Mouse (Mus musculus) C2C12 (cell line): ENCODE data around the gene Capn11.
A peak's percentile ranks its signal among the peaks of the same experiment; 100 is the strongest.

ENCODE experiments used
- CEBPB ChIP-seq: IDR thresholded peaks from one replicate; pipeline ENCODE4 v1.6.1; 2011; ENCODE audit warnings: low read depth, mild to moderate bottlenecking, control low read depth, moderate library complexity
- CTCF ChIP-seq: IDR thresholded peaks from one replicate; pipeline ENCODE4 v1.5.1; 2011; ENCODE audit not compliant: control insufficient read depth, insufficient read depth, insufficient read length
- FOSL1 ChIP-seq: IDR thresholded peaks from one replicate; pipeline ENCODE4 v1.8.0; 2011; ENCODE audit warnings: mild to moderate bottlenecking, low read length; ENCODE audit not compliant: poor library complexity, insufficient read depth, severe bottlenecking
- MAX ChIP-seq: IDR thresholded peaks from one replicate; pipeline ENCODE4 v1.6.1; 2011; ENCODE audit warnings: mild to moderate bottlenecking, control low read depth
- MYOG ChIP-seq: IDR thresholded peaks from one replicate; pipeline ENCODE4 v1.6.1; 2011; ENCODE audit not compliant: control insufficient read depth, insufficient read length; ENCODE audit errors: extremely low read depth
- USF1 ChIP-seq: IDR thresholded peaks from one replicate; pipeline ENCODE4 v1.6.1; 2011; ENCODE audit warnings: low read depth, mild to moderate bottlenecking, control low read depth, moderate library complexity

DNA sequence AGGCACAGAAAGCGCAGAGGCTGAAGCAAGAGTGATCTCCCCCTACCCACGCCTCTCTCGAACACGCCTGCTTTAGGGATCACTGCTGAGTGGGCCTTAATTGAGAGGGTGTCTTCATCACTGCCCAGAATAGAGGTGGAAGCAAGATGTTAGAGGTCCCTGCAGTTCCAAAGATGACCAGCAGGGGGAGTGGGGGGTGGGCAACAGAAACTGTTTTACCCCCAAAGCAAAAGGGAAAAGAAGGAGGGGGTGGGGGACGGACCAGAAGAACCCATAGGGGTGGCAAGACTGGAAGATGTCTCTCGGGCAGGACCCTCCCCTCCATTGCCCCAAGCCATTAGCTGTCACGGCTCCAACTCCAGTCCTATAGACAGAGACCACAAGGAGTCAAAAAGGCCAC, 19.0 kb upstream of the Capn11 start:
- TF ChIP-seq CTCF, result peak; percentile 29
- no peak for TF ChIP-seq FOSL1
- no peak for TF ChIP-seq MYOG
- TF ChIP-seq MAX, result no peak
- no peak for TF ChIP-seq USF1
- TF ChIP-seq CEBPB, result no peak
